Mouse (Mus musculus) heart, embryonic 14.5 days (tissue): ENCODE data around the gene Gpc4. TPM values are rescaled to one million over a fixed set of nuclear protein-coding genes. Genes with fewer than 3 reads are reported as not detected.

Experiments
- polyA plus RNA-seq: library from polyadenylated mRNA; unstranded; fragments of >200 nt; fragmentation: Nextera tagmentation; extraction: Ambion mirVana; gene quantifications from 2 replicates; pipeline ENCODE4 v1.2.1, GENCODE M21; 2014

The Gpc4 gene
- polyA plus RNA-seq, 1 experiment from 2014 or later: 41.4 TPM

Other genes starting within 250 kb of the Gpc4 start
- gene 1700080O16Rik, start 192.5 kb downstream of the Gpc4 start, polyA plus RNA-seq: not detected in 2 replicates